Mouse (Mus musculus) adrenal gland, adult 10 weeks (tissue): ENCODE results near the gene Rcc2. TPM values are rescaled to one million over a fixed set of nuclear protein-coding genes. Genes with fewer than 3 reads are reported as not detected.

Source experiments
- polyA plus RNA-seq: library from polyadenylated mRNA; stranded (reverse); fragments of 350-450 nt; fragmentation: Illumina TruSeq; extraction: RNeasy Lipid Tissue Mini Kit (QIAGEN cat#74804); gene quantifications from one replicate; pipeline ENCODE4 v1.2.3, GENCODE M21; 2014; ENCODE audit warnings: low read depth, low replicate concordance

The Rcc2 gene
- polyA plus RNA-seq: 8.0 TPM

GRCm38 (mm10) chr4:140700269-140701018, at the start of gene Rcc2:
Gene Rcc2 (plus strand): TSS chr4:140700541.

GRCm38 (mm10) chr4:140665760-140666159, 34.6 kb upstream of the Rcc2 start, which contains the start of gene Arhgef10l:
Gene Arhgef10l (minus strand): TSS chr4:140666012.

GRCm38 (mm10) chr4:140742543-140742942, 42.2 kb downstream of the Rcc2 start, which contains the start of gene Padi6:
Gene Padi6 (minus strand): TSS chr4:140742643.

Other genes with a start within 250 kb of the Rcc2 start
- 1.7 TPM for gene Arhgef10l, start 34.5 kb upstream of the Rcc2 start, polyA plus RNA-seq
- gene Padi6, start 42.1 kb downstream of the Rcc2 start, polyA plus RNA-seq: not detected
- gene Padi4, start 73.7 kb downstream of the Rcc2 start, polyA plus RNA-seq: not detected
- gene Padi3, start 110.1 kb downstream of the Rcc2 start, polyA plus RNA-seq: not detected
- gene Padi1, start 145.2 kb downstream of the Rcc2 start, polyA plus RNA-seq: not detected
- 0.93 TPM for gene Padi2, start 205.8 kb downstream of the Rcc2 start, polyA plus RNA-seq